Mouse (Mus musculus) midbrain, postnatal 0 days (tissue): ENCODE results near the gene Pxn. TPM values are rescaled to one million over a fixed set of nuclear protein-coding genes. Genes with fewer than 3 reads are reported as not detected.

Experiments used
- ATAC-seq: fragments of 200-750 bp; cut with Nextera tagmentation; 2 replicates; pipeline ENCODE4 v1.8.0; 2017; ENCODE audit warnings: moderate number of reproducible peaks, mild to moderate bottlenecking, moderate TSS enrichment, moderate library complexity; ENCODE audit not compliant: low FRiP score
- DNase-seq: peaks from one replicate; pipeline ENCODE4 v3.0.0-alpha.2; 2015; ENCODE audit warnings: low spot score
- H3K27ac ChIP-seq: fragments of 300-500 bp; sonication (generic); 2 replicates; pipeline ENCODE4 v1.5.1; 2014; ENCODE audit warnings: low read depth, mild to moderate bottlenecking, low read length, mixed read lengths
- H3K27me3 ChIP-seq: fragments of 300-500 bp; sonication (generic); 2 replicates; pipeline ENCODE4 v1.6.1; 2014; ENCODE audit warnings: low read length, control low read depth, mixed read lengths; ENCODE audit not compliant: insufficient read depth
- H3K36me3 ChIP-seq: fragments of 300-500 bp; sonication (generic); 2 replicates; pipeline ENCODE4 v1.6.1; 2014; ENCODE audit warnings: low read length, control low read depth, mixed read lengths; ENCODE audit not compliant: insufficient read depth
- H3K4me1 ChIP-seq: fragments of 300-500 bp; sonication (generic); 2 replicates; pipeline ENCODE4 v1.6.1; 2014; ENCODE audit warnings: mild to moderate bottlenecking, control low read depth, antibody characterized with exemption, low read length, mixed read lengths; ENCODE audit not compliant: insufficient read depth
- H3K4me2 ChIP-seq: fragments of 300-500 bp; sonication (generic); 2 replicates; pipeline ENCODE4 v1.6.1; 2014; ENCODE audit warnings: low read depth, mild to moderate bottlenecking, low read length, mixed read lengths; ENCODE audit not compliant: poor library complexity, severe bottlenecking
- H3K4me3 ChIP-seq: fragments of 300-500 bp; sonication (generic); 2 replicates; pipeline ENCODE4 v1.5.1; 2014; ENCODE audit warnings: low read depth, mild to moderate bottlenecking, low read length, moderate library complexity
- H3K9ac ChIP-seq: fragments of 300-500 bp; sonication (generic); replicated peaks from 2 replicates; pipeline ENCODE4 v1.6.1; 2014; ENCODE audit warnings: mild to moderate bottlenecking, low read length, moderate library complexity, mixed read lengths; ENCODE audit not compliant: poor library complexity, severe bottlenecking
- H3K9me3 ChIP-seq: fragments of 300-500 bp; sonication (generic); 2 replicates; pipeline ENCODE4 v1.6.1; 2016; ENCODE audit warnings: low read length, control low read depth
- CTCF ChIP-seq: IDR thresholded peaks from 2 replicates; pipeline ENCODE4 v1.5.1; 2016; ENCODE audit warnings: antibody characterized with exemption, mild to moderate bottlenecking
- WGBS: fragments of 180-500 bp; shearing (Covaris S2); extraction: QIAGEN DNeasy Blood & Tissue Kit; methylation state at CpG from one replicate; pipeline ENCODE4 v1.1.7; 2014; 5-methylcytosine and 5-hydroxymethylcytosine counted together
- polyA plus RNA-seq: library from polyadenylated mRNA; unstranded; fragments of >200 nt; fragmentation: Nextera tagmentation; extraction: Ambion mirVana; gene quantifications from 2 replicates; pipeline ENCODE4 v1.2.1, GENCODE M21; 2015
- total RNA-seq: library from RNA; depleted of rRNA; stranded (reverse); fragments of >200 nt; gene quantifications from 2 replicates; pipeline ENCODE4 v1.2.3, GENCODE M21; 2014

The Pxn gene
- total and polyA plus RNA-seq, 2 experiments from 2014 or later, result 15.9 to 39.4 TPM

DNA sequence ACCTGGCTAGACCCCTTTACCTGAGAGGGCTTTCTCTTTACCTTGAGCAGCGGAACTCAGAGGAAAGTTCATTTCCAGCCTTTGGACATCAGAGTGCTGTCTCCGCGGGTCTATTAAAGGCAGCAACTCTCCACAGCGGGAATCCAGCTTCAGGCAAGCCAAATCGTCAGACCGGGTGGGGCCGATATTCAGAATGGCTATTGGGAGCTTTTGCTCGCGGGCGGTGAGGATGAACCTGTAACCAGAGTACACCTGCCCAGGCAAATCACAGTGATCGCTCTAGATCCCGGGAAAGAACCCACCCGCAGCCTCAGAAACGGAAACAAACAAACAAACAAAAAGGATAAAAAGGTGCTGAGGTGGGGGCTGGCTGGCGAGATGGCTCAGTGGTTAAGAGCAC is 26.9 kb upstream of the Pxn start:
- no peak overlapping the region for H3K27ac ChIP-seq
- 47% methylated on average over 15 of the region's 15 CpGs for WGBS
- H3K4me3 ChIP-seq, result no peak overlapping the region
- ATAC-seq (no peak), DNase-seq (no peak)
- no peak overlapping the region for H3K9ac ChIP-seq
- H3K36me3 ChIP-seq, result peaks cover 5% of the 10 kb centered on the region; the same call in 1 of the 2 replicates
- TF ChIP-seq CTCF, result no peak
- H3K9me3 ChIP-seq, result no peaks in the 10 kb centered on the region
- H3K4me1 ChIP-seq, result peaks cover 13% of the 10 kb centered on the region; the same call in 1 of the 2 replicates
- H3K27me3 ChIP-seq, result no peaks in the 10 kb centered on the region
- H3K4me2 ChIP-seq, result no peak overlapping the region

DNA sequence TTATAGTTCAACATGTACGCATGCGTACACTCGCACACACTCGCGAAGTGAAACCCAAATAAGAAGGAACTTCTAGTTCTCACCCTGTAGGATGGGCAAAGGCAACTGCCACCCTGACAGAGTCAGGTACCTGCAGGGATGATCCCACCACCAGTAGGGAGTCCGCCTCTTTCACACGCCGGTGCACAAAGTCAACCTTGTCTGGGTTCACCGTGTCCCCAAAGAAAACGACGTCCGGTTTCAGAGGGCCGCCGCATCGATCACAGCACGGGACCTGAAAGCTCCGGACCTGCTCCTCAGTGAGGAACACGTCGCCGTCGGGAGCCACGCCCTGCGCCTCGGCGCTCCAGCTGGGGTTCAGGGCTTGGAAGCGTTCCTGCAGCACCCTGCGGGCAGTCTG is 26.4 kb upstream of the Pxn start:
- WGBS, result 18% methylated on average over 27 of the region's 27 CpGs
- Histone ChIP-seq H3K4me3 (peak overlapping the region; percentile 14; the same call in 1 of the 2 replicates), H3K9me3 (no peaks in the 10 kb centered on the region), H3K27ac (no peak overlapping the region), H3K27me3 (no peaks in the 10 kb centered on the region), H3K36me3 (peaks cover 5% of the 10 kb centered on the region; the same call in 1 of the 2 replicates), H3K4me1 (peaks cover 13% of the 10 kb centered on the region; the same call in 1 of the 2 replicates), H3K9ac (no peak overlapping the region), H3K4me2 (peak overlapping the region; percentile 38)
- no peak for DNase-seq
- ATAC-seq, result no peak
- no peak for TF ChIP-seq CTCF

DNA sequence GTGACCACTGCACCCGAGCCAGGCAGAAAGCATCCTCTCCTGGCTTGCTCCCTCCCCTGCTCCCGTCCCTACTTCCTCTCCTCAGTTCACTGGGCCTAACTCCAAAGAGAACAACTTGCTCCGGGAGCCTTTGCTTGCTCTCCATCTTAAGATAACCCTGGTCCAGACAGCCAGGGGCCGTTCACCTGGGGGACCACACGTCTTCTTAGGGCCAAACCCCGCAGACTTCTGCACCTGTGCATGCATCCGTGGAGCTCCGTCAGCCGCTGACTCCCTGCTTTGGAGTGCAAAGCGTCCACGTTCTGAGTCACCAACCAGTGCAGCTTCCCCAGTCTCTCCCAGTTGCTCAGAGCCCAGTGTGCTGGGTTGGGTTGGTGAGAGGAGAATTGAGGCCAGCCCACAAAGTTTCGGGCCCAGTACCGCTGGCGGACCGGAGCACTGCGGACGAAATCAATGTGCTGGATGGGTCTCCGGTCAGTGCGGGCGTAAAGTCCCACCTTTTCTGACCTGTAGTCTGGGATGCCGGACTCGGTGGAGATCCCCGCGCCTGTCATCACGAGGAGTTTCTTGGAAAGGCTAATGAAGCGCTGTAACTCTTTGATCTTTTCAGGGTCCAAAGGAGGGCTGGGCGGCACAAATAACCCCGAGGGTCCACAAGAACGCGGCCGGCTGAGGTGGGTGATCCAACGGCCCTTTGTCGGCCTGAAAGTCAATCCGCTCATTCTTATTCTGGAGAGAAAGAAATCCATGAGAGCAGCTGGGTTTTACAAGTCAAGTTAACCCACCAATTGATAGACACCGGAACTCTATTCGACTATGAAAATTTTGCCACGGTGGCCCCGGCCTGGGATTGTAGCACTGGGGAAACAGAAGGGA is 23.8 kb upstream of the Pxn start:
- Histone ChIP-seq H3K9me3 (no peaks in the 10 kb centered on the region), H3K4me1 (peaks cover 13% of the 10 kb centered on the region; the same call in 1 of the 2 replicates), H3K27ac (no peak overlapping the region), H3K4me3 (peak overlapping the region; percentile 24; the same call in 1 of the 2 replicates), H3K9ac (peak overlapping the region; percentile 46), H3K4me2 (peak overlapping the region; percentile 46), H3K36me3 (peaks cover 5% of the 10 kb centered on the region; the same call in 1 of the 2 replicates), H3K27me3 (no peaks in the 10 kb centered on the region)
- WGBS, result 28% methylated on average over 38 of the region's 38 CpGs
- DNase-seq (no peak), ATAC-seq (no peak)
- TF ChIP-seq CTCF, result no peak

DNA sequence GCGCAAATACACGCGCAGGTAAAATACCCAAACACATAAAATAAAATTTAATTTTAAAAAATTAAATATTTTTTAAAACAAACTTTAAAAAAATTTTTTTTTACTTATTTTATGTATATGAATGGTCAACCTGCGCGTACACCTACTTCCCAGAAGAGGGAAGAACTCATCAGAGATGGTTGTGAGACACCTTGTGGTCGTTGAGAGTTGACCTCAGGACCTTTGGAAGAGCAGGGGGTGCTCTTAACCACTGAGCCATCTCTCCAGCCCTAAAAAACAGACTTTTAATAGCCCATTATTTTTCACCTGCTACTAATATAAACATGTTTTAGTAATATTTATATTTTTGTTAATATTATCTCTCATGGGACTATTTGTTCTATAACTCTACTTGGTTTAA is 23.1 kb upstream of the Pxn start:
- TF ChIP-seq CTCF, result peak; percentile 44
- H3K36me3 ChIP-seq, result 0 out of 2 replicates have a peak, but pooled peaks cover 2% of the 10 kb centered on the region
- peaks cover 13% of the 10 kb centered on the region; the same call in 1 of the 2 replicates for H3K4me1 ChIP-seq
- H3K27ac ChIP-seq, result no peak overlapping the region
- H3K4me3 ChIP-seq, result peak overlapping the region; percentile 24; the same call in 1 of the 2 replicates
- H3K4me2 ChIP-seq, result peak overlapping the region; percentile 46
- no peaks in the 10 kb centered on the region for H3K9me3 ChIP-seq
- no peak for ATAC-seq
- DNase-seq, result no peak
- 37% methylated on average over 6 of the region's 6 CpGs for WGBS
- H3K27me3 ChIP-seq, result no peaks in the 10 kb centered on the region
- no peak overlapping the region for H3K9ac ChIP-seq

DNA sequence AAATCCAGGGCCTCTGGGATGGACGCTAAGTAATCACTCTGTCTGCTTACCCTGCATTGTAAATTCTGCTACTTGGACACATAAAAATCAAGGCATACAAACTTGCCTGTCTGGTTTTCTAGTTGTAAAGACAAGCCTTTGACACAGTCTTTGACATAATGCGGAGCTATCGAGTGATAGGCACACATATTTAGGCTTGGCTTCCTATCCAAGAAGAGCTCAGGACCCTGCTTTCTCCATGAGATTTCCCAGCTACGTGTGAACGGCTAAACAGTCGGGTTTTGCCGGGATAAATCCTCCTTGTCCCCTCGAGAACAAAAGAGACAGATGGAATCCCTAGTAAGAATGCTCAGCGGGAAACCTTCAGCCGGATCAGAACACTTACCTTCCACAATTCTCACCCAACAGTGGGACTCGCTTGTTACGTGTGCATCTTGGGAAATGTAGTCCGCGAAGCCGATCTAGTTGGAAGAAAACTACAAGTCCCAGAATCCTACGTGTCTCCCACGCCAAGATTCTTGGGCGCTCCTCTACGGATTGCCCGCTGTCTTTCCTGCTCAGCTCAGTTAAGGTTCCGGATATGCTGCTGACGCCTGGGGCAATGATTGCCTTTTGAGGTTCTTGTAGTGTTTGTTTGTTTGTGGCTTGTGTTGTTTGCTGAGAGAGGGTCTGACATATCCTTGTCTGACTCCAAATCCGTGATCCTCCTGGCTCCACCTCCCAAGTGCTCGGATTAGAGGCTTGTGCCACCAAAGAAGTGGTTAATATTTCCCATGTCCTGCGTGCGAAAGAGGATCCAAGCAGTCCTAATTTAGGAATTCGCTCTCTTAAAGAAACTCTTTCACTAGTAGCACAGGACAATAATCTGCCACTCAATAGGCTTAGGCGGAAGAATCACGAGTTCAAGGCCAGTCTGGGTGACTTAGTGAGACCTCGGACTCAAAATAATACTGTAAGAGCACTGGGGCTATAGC is 22.2 kb upstream of the Pxn start, which contains the start of gene Sirt4:
Gene Sirt4 (minus strand): TSS at position 779 of the 974 bp plus-strand sequence.
- Histone ChIP-seq H3K27ac (peak within 1 kb of the TSS; percentile 85), H3K27me3 (no peaks in the 10 kb centered on the region), H3K9ac (peak within 1 kb of the TSS; percentile 63), H3K4me2 (peak within 1 kb of the TSS; percentile 65), H3K9me3 (no peaks in the 10 kb centered on the region), H3K4me1 (peaks cover 13% of the 10 kb centered on the region; the same call in 1 of the 2 replicates), H3K36me3 (0 out of 2 replicates have a peak, but pooled peaks cover 2% of the 10 kb centered on the region), H3K4me3 (peak within 1 kb of the TSS; percentile 44)
- peak; percentile 99 for DNase-seq
- no peak for TF ChIP-seq CTCF
- 6% methylated on average over 30 of the region's 30 CpGs for WGBS
- peak; percentile 86 for ATAC-seq
